ENCODE assay signal across 10 mouse cellular contexts in the genomic region with DNA sequence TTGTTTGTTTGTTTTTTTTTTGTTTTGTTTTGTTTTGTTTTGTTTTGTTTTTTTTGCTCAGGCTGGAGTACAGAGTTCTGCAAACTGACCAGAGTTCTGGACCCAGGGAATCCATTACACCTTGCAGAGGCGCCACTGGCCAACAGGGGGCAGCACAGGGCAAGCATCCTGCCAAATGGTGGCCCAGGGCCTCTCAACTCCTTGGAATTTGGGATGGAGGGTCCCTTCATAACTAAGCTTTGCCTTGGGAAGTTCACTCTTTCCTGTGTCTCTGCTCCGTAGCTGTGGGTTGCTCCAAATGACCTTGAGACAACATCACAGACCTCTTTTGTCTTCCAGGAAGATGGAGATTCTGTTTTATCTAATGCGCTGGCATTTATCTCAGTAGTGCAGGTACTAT. TPM values are rescaled to one million over a fixed set of nuclear protein-coding genes. Genes with fewer than 3 reads are reported as not detected.
A peak's percentile ranks its signal among the peaks of the same experiment; 100 is the strongest.
DNase-seq lines count a peak whose midpoint lies in the region; ATAC-seq and TF ChIP-seq lines count a peak whose summit lies in the region.
"Had no signal": no experiment of that assay in that cellular context is flagged by ENCODE, and none has a peak within 500 bp of the region (broad histone marks: within the 10 kb centered on the region; RNA-seq: fewer than 3 reads in every experiment).

No protein-coding gene starts in this region.

- H3K4me3 ChIP-seq in liver, embryonic 12.5 days: no peak overlapping the region
- H3K4me3 ChIP-seq in gastrocnemius, adult 2 months: no peak overlapping the region
- H3K4me3 ChIP-seq: heart, embryonic 15.5 days; neural tube, embryonic 12.5 days had no signal

- TF ChIP-seq CTCF in gastrocnemius, adult 2 months (IDR thresholded peaks at IDR 0.05): peak; percentile 92

- WGBS in liver, embryonic 12.5 days (ENCODE audit: insufficient replicate concordance): 32% methylated on average over 3 of the region's 3 CpGs

- DNase-seq in cerebellum, adult 11 months: peak; percentile 64
- peak; percentile 54 for DNase-seq in liver
- DNase-seq in adrenal gland, postnatal 36 days: peak; percentile 65 to 79
- DNase-seq in gastrocnemius, adult 2 months: peak; percentile 74
- peak; percentile 82 for DNase-seq in lung, postnatal 10 days
- DNase-seq in thymus, postnatal 36 days: peak; percentile 24 to 26

- no peaks in the 10 kb centered on the region for H3K36me3 ChIP-seq in liver, embryonic 12.5 days
- H3K36me3 ChIP-seq: heart, embryonic 15.5 days; neural tube, embryonic 12.5 days had no signal

- no peak overlapping the region for H3K9ac ChIP-seq in liver, embryonic 12.5 days
- H3K9ac ChIP-seq: heart, embryonic 15.5 days; neural tube, embryonic 12.5 days had no signal

- H3K27me3 ChIP-seq in liver, embryonic 12.5 days (replicated peaks): peaks cover 39% of the 10 kb centered on the region
- H3K27me3 ChIP-seq: heart, embryonic 15.5 days; neural tube, embryonic 12.5 days had no signal

- ATAC-seq in cerebellum, adult (ENCODE audit: insufficient number of reproducible peaks, low FRiP score, low TSS enrichment): no peak
- ATAC-seq in liver, embryonic 12.5 days: no peak

- intact Hi-C loops in gastrocnemius, adult 2 months (cut with DNase I): loop anchor here (1.0 kb wide), 1 partner anchor 86 kb away; no protein-coding TSS in a partner anchor

- peaks cover 12% of the 10 kb centered on the region; the same call in 1 of the 2 replicates for H3K4me1 ChIP-seq in liver, embryonic 12.5 days

- no peak overlapping the region for H3K4me2 ChIP-seq in liver, embryonic 12.5 days
- H3K4me2 ChIP-seq: heart, embryonic 15.5 days; neural tube, embryonic 12.5 days had no signal

- H3K27ac ChIP-seq in liver, embryonic 12.5 days: no peak overlapping the region
- H3K27ac ChIP-seq in gastrocnemius, adult 2 months: no peak overlapping the region
- H3K27ac ChIP-seq: heart, embryonic 15.5 days; neural tube, embryonic 12.5 days had no signal

- H3K9me3 ChIP-seq in liver, embryonic 12.5 days (replicated peaks): no peaks in the 10 kb centered on the region
- H3K9me3 ChIP-seq: heart, embryonic 15.5 days; neural tube, embryonic 12.5 days had no signal

RNA-seq across cellular contexts. Expression of gene Il17d, which starts 8.6 kb away (rescaled TPM):
- 0.68 and 1.4 TPM in 2 replicates for polyA plus RNA-seq in liver, embryonic 12.5 days (2016; fragmentation: Nextera tagmentation; extraction: Ambion mirVana)
- total RNA-seq in adrenal gland, postnatal 36 days (2021): 1 to 10 TPM; 1.9 to 2.5 TPM
- 1 to 10 TPM in 1 of 2 experiments, under 1 TPM in 1; 0.64 to 1.4 TPM for total RNA-seq in gastrocnemius, adult 2 months (2021)

RNA-seq across cellular contexts. Expression of gene Eef1akmt1, which starts 38.2 kb away (rescaled TPM):
- 53.6 and 54.5 TPM in 2 replicates for polyA plus RNA-seq in liver, embryonic 12.5 days (2016; fragmentation: Nextera tagmentation; extraction: Ambion mirVana)
- 10 to 100 TPM; 26.4 to 27.5 TPM for total RNA-seq in adrenal gland, postnatal 36 days (2021)
- 10 to 100 TPM; 36.1 to 37.1 TPM for total RNA-seq in gastrocnemius, adult 2 months (2021)

Comparison
In these comparisons a context has a peak if more than half of its experiments do, and no peak if none do; other contexts are left out.
1. DNase-seq: peak in every context shown above with its lines; median percentile 82 in lung, postnatal 10 days; 74 in gastrocnemius, adult 2 months; 72 in adrenal gland, postnatal 36 days; 64 in cerebellum, adult 11 months; 54 in liver; 25 in thymus, postnatal 36 days.